Mouse (Mus musculus) ES-E14 (cell line): ENCODE data around the gene Dtd1. TPM values are rescaled to one million over a fixed set of nuclear protein-coding genes. Genes with fewer than 3 reads are reported as not detected.

ENCODE experiments used
- DNase-seq: peaks from one replicate; pipeline ENCODE4 v3.0.0-alpha.2; 2013; ENCODE audit warnings: low read depth, low spot score
- H3K27ac ChIP-seq: 2 replicates; pipeline ENCODE4 v1.5.1; 2012; ENCODE audit warnings: low read depth, mild to moderate bottlenecking, low read length, moderate library complexity, mixed read lengths; ENCODE audit not compliant: poor library complexity, insufficient read depth, severe bottlenecking
- H3K36me3 ChIP-seq: 2 replicates; pipeline ENCODE4 v1.6.1; 2012; ENCODE audit warnings: mild to moderate bottlenecking, low read length, moderate library complexity, mixed read lengths; ENCODE audit not compliant: control insufficient read depth, poor library complexity, insufficient read depth, severe bottlenecking
- H3K4me1 ChIP-seq, 2 experiments: fragments of 150-350 bp in 1 of 2; sonication (generic) in 1 of 2; 2 replicates each; pipeline ENCODE4 v1.6.1; 2012; ENCODE audit warnings: low read length in 2 of 2, mild to moderate bottlenecking in 1 of 2, mixed read lengths in 1 of 2; ENCODE audit not compliant: control insufficient read depth in 2 of 2, insufficient read depth in 2 of 2, poor library complexity in 1 of 2
- H3K4me3 ChIP-seq, 2 experiments: fragments of 150-350 bp in 1 of 2; sonication (generic) in 1 of 2; 2 replicates each; pipeline ENCODE4 v1.5.1; 2012; ENCODE audit warnings: low read length in 2 of 2, low read depth in 1 of 2, mild to moderate bottlenecking in 1 of 2, mixed read lengths in 1 of 2; ENCODE audit not compliant: insufficient read depth in 1 of 2, poor library complexity in 1 of 2, severe bottlenecking in 1 of 2
- H3K9ac ChIP-seq: 2 replicates; pipeline ENCODE4 v1.6.1; 2012; ENCODE audit warnings: low read depth, mild to moderate bottlenecking, low read length, mixed read lengths; ENCODE audit not compliant: poor library complexity, insufficient read depth, severe bottlenecking
- H3K9me3 ChIP-seq: fragments of 150-350 bp; sonication (generic); 2 replicates; pipeline ENCODE4 v1.6.1; 2012; ENCODE audit warnings: low read depth, mild to moderate bottlenecking, low read length; ENCODE audit not compliant: control insufficient read depth, insufficient read depth
- CHD2 ChIP-seq: IDR thresholded peaks from 2 replicates; pipeline ENCODE4 v1.6.1; 2014; ENCODE audit warnings: mild to moderate bottlenecking, low read depth, low read length, inconsistent platforms
- HCFC1 ChIP-seq: IDR thresholded peaks from 2 replicates; pipeline ENCODE4 v1.6.1; 2012; ENCODE audit warnings: low read length, inconsistent platforms, borderline replicate concordance; ENCODE audit not compliant: insufficient read depth
- MAFK ChIP-seq: IDR thresholded peaks from 2 replicates; pipeline ENCODE4 v1.6.1; 2014; ENCODE audit warnings: mild to moderate bottlenecking, low read depth, low read length, inconsistent platforms; ENCODE audit not compliant: insufficient read depth
- ZC3H11A ChIP-seq: IDR thresholded peaks from 2 replicates; pipeline ENCODE4 v1.6.1; 2012; ENCODE audit warnings: low read depth, mild to moderate bottlenecking, inconsistent platforms, low read length, borderline replicate concordance
- ZNF384 ChIP-seq: IDR thresholded peaks from 2 replicates; pipeline ENCODE4 v1.6.1; 2012; ENCODE audit warnings: low read depth, low read length, inconsistent platforms
- in situ Hi-C, 2 experiments: fragments of 600-800 bp; cut with MboI; formaldehyde crosslinking; loops; one replicate each; pipeline ENCODE4 v1.15.1; 2025; ENCODE audit warnings: low sequenced_read_pairs in 2 of 2, inconsistent platforms in 1 of 2; ENCODE audit not compliant: unreplicated experiment in 2 of 2
- total RNA-seq: library from RNA; depleted of rRNA; stranded (reverse); fragments of 300-350 nt; gene quantifications from 2 replicates; pipeline ENCODE4 v1.2.3, GENCODE M21; 2012

Gene Dtd1
- total RNA-seq, 1 experiment, result 21.2 TPM

DNA sequence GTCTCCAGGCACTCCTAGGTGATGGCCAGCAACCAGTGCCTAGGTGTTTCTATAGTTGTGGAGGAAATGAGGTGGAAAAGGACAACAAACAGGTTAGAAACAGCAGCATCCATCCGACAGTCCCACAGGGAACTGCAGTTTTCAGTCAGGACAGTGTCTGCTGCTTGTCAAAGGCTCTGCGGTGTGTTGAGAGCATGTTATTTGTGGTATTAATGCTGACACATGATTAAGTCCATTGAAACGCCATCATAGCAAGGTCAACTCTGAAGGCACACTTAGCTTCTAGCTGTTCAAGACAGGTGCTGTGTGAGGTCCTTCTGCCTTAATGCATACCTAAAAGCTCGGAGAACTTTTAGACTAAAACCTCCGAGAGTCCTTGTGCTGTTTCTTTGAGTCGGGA, 161.0 kb downstream of the Dtd1 start:
- H3K4me3 ChIP-seq, result no peak overlapping the region
- TF ChIP-seq CHD2 (no peak), ZNF384 (no peak), ZC3H11A (no peak), HCFC1 (no peak), MAFK (no peak)
- in situ Hi-C loops, result no loop called here
- no peak overlapping the region for H3K9ac ChIP-seq
- H3K27ac ChIP-seq, result no peak overlapping the region
- peaks cover 0 to 1% of the 10 kb centered on the region in 2 experiments; a peak in 1 of 4 replicates for H3K4me1 ChIP-seq
- H3K36me3 ChIP-seq, result no peaks in the 10 kb centered on the region
- no peaks in the 10 kb centered on the region for H3K9me3 ChIP-seq
- DNase-seq, result no peak

DNA sequence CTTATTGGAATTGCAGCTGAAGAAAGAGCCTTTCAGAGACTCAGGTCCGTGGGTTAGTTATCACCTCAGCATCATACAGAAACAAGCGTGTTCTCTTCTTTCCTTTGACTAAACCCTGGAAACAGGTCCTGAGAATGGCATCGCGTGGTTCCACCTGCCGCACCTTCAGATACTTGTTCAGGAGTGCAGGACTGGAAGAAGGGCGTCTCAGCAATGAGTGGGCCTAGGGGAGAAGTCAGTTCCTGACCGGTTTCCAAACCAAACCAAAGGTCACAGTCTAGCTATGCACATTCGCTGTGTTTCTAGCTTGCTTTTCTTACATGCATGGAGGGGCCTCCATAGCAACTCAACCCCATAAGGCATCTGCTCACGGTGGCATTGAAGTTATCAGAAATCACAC, 164.0 kb downstream of the Dtd1 start:
- no peak for TF ChIP-seq HCFC1
- TF ChIP-seq ZC3H11A, result no peak
- TF ChIP-seq MAFK, result no peak
- no peak for TF ChIP-seq CHD2
- no peak for TF ChIP-seq ZNF384
- in situ Hi-C loops, result no loop called here
- no peak overlapping the region for H3K4me3 ChIP-seq
- no peak for DNase-seq
- H3K9me3 ChIP-seq, result no peaks in the 10 kb centered on the region
- H3K27ac ChIP-seq, result no peak overlapping the region
- H3K4me1 ChIP-seq, result no peaks in the 10 kb centered on the region; a peak in 1 of 4 replicates
- H3K9ac ChIP-seq, result no peak overlapping the region
- no peaks in the 10 kb centered on the region; the same call in 1 of the 2 replicates for H3K36me3 ChIP-seq

DNA sequence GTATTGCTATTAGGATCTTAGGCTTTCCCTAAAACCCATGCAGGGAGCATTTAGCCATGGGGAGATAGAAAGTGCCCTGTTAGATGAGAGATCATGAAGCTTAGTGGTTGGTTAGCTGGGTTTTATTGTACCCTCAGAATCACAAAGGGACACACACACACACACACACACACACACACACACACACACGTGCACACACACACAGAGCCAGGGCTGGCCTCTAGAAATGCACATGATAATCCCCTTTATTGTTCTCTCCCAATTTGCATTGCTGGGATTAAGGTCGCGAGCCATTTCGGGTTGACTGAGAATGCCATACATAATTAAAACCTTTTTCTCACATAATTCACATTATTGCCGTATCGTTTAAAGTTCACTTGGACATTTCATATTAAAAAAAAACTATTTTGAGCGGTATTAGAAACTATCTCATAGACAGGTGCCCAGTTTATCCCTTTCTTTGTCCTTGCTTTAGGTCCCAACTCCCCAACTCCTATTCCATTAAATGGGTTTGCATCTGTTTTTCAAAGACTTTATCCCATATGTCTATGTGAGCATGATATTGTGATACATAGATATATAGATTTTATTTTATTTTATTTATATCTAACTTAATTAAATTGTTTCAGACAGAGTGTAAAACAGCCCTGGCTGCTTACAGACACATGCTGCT, 164.6 kb downstream of the Dtd1 start:
- Histone ChIP-seq H3K4me3 (no peak overlapping the region), H3K4me1 (no peaks in the 10 kb centered on the region; a peak in 1 of 4 replicates), H3K9me3 (no peaks in the 10 kb centered on the region), H3K9ac (no peak overlapping the region), H3K27ac (no peak overlapping the region), H3K36me3 (no peaks in the 10 kb centered on the region; the same call in 1 of the 2 replicates)
- in situ Hi-C loops, result no loop called here
- no peak for DNase-seq
- no peak for TF ChIP-seq ZNF384
- no peak for TF ChIP-seq MAFK
- no peak for TF ChIP-seq ZC3H11A
- TF ChIP-seq CHD2, result no peak
- no peak for TF ChIP-seq HCFC1

DNA sequence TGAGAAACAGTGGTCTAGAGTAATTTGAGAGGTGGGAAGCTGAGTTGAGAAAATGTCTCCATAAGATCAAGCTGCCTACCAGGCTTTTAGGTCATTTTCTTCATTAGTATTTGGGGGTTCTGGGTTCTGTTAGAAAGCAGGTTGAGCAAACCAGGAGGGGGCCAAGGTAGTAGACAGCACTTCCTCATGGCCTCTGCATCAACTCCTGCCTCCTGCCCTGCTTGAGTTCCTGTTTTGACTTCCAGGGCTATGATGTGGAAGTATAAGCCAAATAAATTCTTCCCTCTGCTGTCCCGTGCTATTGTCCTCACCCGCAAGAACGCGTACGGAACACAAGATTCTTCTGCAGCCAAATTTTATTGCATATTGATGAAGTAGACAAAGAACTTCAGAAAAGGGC, 165.5 kb downstream of the Dtd1 start:
- Histone ChIP-seq H3K4me3 (no peak overlapping the region), H3K9me3 (no peaks in the 10 kb centered on the region), H3K36me3 (no peaks in the 10 kb centered on the region; the same call in 1 of the 2 replicates), H3K9ac (no peak overlapping the region), H3K27ac (no peak overlapping the region), H3K4me1 (no peaks in the 10 kb centered on the region)
- in situ Hi-C loops, result no loop called here
- no peak for DNase-seq
- TF ChIP-seq ZC3H11A, result no peak
- TF ChIP-seq HCFC1, result no peak
- TF ChIP-seq CHD2, result no peak
- no peak for TF ChIP-seq MAFK
- TF ChIP-seq ZNF384, result no peak
